Mouse (Mus musculus) cortical plate, adult 2 months (tissue): ENCODE results near the gene Ucn2. TPM values are rescaled to one million over a fixed set of nuclear protein-coding genes. Genes with fewer than 3 reads are reported as not detected.

Experiments
- H3K27ac ChIP-seq: fragments of 200-500 bp; 2 replicates; pipeline ENCODE4 v1.5.1; 2012; ENCODE audit warnings: low read length, control low read depth, inconsistent platforms; ENCODE audit not compliant: insufficient read depth
- H3K4me1 ChIP-seq: fragments of 200-500 bp; 2 replicates; pipeline ENCODE4 v1.6.1; 2011; ENCODE audit warnings: low read length; ENCODE audit not compliant: control insufficient read depth, insufficient read depth
- H3K4me3 ChIP-seq: fragments of 200-500 bp; 2 replicates; pipeline ENCODE4 v1.5.1; 2011; ENCODE audit warnings: mild to moderate bottlenecking, low read length, control low read depth; ENCODE audit not compliant: insufficient read depth
- CTCF ChIP-seq: fragments of 200-500 bp; IDR thresholded peaks from 2 replicates; pipeline ENCODE4 v1.5.1; 2011; ENCODE audit warnings: mild to moderate bottlenecking, control low read depth, low read length; ENCODE audit not compliant: insufficient read depth; ENCODE audit errors: extremely low read depth
- POLR2A ChIP-seq: fragments of 200-500 bp; IDR thresholded peaks from 2 replicates; pipeline ENCODE4 v1.6.1; 2011; ENCODE audit warnings: mild to moderate bottlenecking, low read length, control low read depth; ENCODE audit not compliant: insufficient read depth; ENCODE audit errors: extremely low read depth
- polyA plus RNA-seq: library from polyadenylated mRNA; depleted of rRNA; stranded (reverse); fragments of >200 nt; gene quantifications from 2 replicates; pipeline ENCODE4 v1.2.3, GENCODE M21; 2012

The Ucn2 gene
- polyA plus RNA-seq, 1 experiment = 0.35 TPM

- TF ChIP-seq POLR2A (peak; percentile 68; the same call in 1 of the 2 replicates), CTCF (no peak)
- peak within 1 kb of the TSS; percentile 44 for H3K27ac ChIP-seq
- peak within 1 kb of the TSS; percentile 65 for H3K4me3 ChIP-seq
- H3K4me1 ChIP-seq = peaks cover 2% of the 10 kb centered on the region
Observed at GRCm38 (mm10) chr9:108991428-108992084, 5.7 kb downstream of the Ucn2 start, which contains the start of gene Pfkfb4. TSS of gene Pfkfb4 (plus strand) at chr9:108991778.

- Histone ChIP-seq H3K4me3 (peak overlapping the region; percentile 65), H3K4me1 (peaks cover 2% of the 10 kb centered on the region), H3K27ac (0 out of 2 replicates have a peak overlapping the region, but pooled peaks have one; percentile 18)
- TF ChIP-seq CTCF (no peak), POLR2A (no peak)
Observed at GRCm38 (mm10) chr9:108992085-108992469, 6.3 kb downstream of the Ucn2 start.

GRCm38 (mm10) chr9:108992620-108993361 is 7.0 kb downstream of the Ucn2 start:
- Histone ChIP-seq H3K4me1 (peaks cover 2% of the 10 kb centered on the region), H3K4me3 (peak overlapping the region; percentile 65), H3K27ac (no peak overlapping the region)
- TF ChIP-seq CTCF = no peak
- TF ChIP-seq POLR2A = no peak

- Histone ChIP-seq H3K4me3 (no peak overlapping the region), H3K4me1 (peaks cover 6% of the 10 kb centered on the region), H3K27ac (no peak overlapping the region)
- TF ChIP-seq CTCF = no peak
Observed at GRCm38 (mm10) chr9:108996411-108996810, 10.6 kb downstream of the Ucn2 start.

GRCm38 (mm10) chr9:108998287-108999166 is 12.7 kb downstream of the Ucn2 start:
- peak overlapping the region; percentile 12; the same call in 1 of the 2 replicates for H3K4me3 ChIP-seq
- H3K4me1 ChIP-seq = peaks cover 4% of the 10 kb centered on the region
- H3K27ac ChIP-seq = no peak overlapping the region
- TF ChIP-seq CTCF (no peak), POLR2A (peak; percentile 50; the same call in 1 of the 2 replicates)

- Histone ChIP-seq H3K4me1 (peaks cover 4% of the 10 kb centered on the region), H3K27ac (no peak overlapping the region), H3K4me3 (no peak overlapping the region; the same call in 1 of the 2 replicates)
- no peak for TF ChIP-seq POLR2A
- TF ChIP-seq CTCF = no peak
Observed at GRCm38 (mm10) chr9:108999167-108999526, 13.3 kb downstream of the Ucn2 start.

- Histone ChIP-seq H3K4me3 (no peak overlapping the region), H3K4me1 (peaks cover 4% of the 10 kb centered on the region), H3K27ac (no peak overlapping the region)
- TF ChIP-seq CTCF = peak; percentile 98
- no peak for TF ChIP-seq POLR2A
Observed at GRCm38 (mm10) chr9:109000726-109001125, 14.9 kb downstream of the Ucn2 start.

GRCm38 (mm10) chr9:109003201-109003600 is 17.4 kb downstream of the Ucn2 start:
- H3K27ac ChIP-seq = no peak overlapping the region
- no peak overlapping the region for H3K4me3 ChIP-seq
- TF ChIP-seq CTCF (peak; percentile 78), POLR2A (no peak)
- H3K4me1 ChIP-seq = peaks cover 2% of the 10 kb centered on the region
